Mouse (Mus musculus): ENCODE results near the gene Lasp1. TPM values are rescaled to one million over a fixed set of nuclear protein-coding genes. Genes with fewer than 3 reads are reported as not detected.
A peak's percentile ranks its signal among the peaks of the same experiment; 100 is the strongest.

Gene Lasp1
- polyA plus RNA-seq, 1 experiment from 2014 or later, result 138 TPM

DNA sequence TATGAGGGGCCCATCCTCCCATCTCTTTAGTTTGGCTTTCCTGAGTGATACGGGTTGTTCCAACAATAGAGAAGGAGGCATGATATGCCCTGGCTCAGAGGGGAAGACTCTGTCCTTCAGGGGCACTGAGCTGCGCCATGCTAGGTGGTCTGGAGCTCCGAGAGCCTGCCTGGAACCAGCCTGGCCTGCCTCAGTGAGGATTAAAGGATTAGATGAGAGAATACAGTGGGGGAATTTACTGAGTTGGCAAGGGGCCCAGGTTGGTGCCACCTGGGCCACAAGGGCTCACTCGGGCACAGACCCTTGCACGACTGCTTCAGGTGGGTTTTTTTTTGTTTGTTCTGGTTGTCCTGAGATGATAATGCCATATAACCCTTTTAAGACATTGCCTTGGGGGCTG lies 17.4 kb downstream of the Lasp1 start:
- 55% methylated on average over 5 of the region's 5 CpGs for WGBS
- no peaks in the 10 kb centered on the region for H3K9me3 ChIP-seq
- no peaks in the 10 kb centered on the region for H3K27me3 ChIP-seq
- peaks cover 93% of the 10 kb centered on the region for H3K36me3 ChIP-seq
- H3K4me2 ChIP-seq (replicated peaks), result no peak overlapping the region
- H3K4me3 ChIP-seq, result no peak overlapping the region
- no peak for ATAC-seq (ENCODE audit: low FRiP score, low read depth)
- no peak overlapping the region; the same call in 1 of the 2 replicates for H3K9ac ChIP-seq
- H3K27ac ChIP-seq, result 0 out of 2 replicates have a peak overlapping the region, but pooled peaks have one; percentile 0
- H3K4me1 ChIP-seq, result peaks cover 70% of the 10 kb centered on the region

DNA sequence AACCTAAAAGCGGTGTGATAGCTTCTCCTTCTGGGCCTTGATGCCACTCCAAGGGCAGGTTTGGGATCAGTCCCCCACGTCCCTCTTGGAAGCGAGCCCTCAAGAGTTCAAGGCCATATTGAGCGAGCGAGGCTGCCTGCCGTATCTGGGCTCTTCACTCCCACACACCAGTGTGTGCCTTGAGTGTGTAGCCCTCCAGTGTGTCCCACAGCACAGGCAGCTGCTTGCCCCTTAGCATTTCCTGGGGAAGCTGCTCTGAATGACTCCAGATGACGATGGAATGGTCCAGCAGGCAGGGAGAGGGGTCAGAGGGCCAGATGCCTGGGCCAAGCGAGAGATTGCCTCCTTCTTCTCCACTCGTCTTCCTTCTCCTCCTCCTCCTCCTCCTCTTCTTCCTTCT lies 18.1 kb downstream of the Lasp1 start:
- Histone ChIP-seq H3K4me3 (no peak overlapping the region), H3K27me3 (no peaks in the 10 kb centered on the region), H3K36me3 (peaks cover 95% of the 10 kb centered on the region), H3K4me2 (replicated peaks) (no peak overlapping the region), H3K27ac (peak overlapping the region; percentile 0; the same call in 1 of the 2 replicates), H3K4me1 (peaks cover 63% of the 10 kb centered on the region), H3K9ac (no peak overlapping the region; the same call in 1 of the 2 replicates), H3K9me3 (no peaks in the 10 kb centered on the region)
- no peak for ATAC-seq (ENCODE audit: low FRiP score, low read depth)
- WGBS, result 43% methylated on average over 9 of the region's 9 CpGs

DNA sequence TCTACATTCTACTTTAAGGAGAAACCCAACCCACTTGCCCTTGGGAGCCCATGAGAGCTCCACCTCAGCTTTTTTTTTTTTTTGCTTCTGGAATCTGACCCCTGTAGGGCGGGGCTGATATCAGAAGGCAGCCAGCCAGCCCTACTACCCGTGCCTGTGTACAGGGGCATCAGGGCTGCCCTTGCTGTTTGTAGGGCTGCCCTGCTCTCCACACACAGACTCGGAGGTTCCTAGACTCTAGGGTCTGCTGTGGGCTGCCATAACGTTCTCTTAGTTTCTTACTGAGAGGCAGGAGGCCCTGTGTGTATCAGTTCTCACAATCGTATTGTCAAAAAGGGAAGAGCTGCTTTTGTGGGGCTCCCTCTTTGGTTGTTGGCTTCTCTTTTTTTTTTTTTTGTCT lies 18.6 kb downstream of the Lasp1 start:
- Histone ChIP-seq H3K36me3 (peaks cover 95% of the 10 kb centered on the region), H3K27ac (no peak overlapping the region; the same call in 1 of the 2 replicates), H3K4me2 (replicated peaks) (no peak overlapping the region), H3K9ac (no peak overlapping the region), H3K4me3 (no peak overlapping the region), H3K27me3 (no peaks in the 10 kb centered on the region), H3K9me3 (no peaks in the 10 kb centered on the region), H3K4me1 (peaks cover 58% of the 10 kb centered on the region)
- ATAC-seq (ENCODE audit: low FRiP score, low read depth), result no peak
- WGBS, result 30% methylated on average over 5 of the region's 5 CpGs

DNA sequence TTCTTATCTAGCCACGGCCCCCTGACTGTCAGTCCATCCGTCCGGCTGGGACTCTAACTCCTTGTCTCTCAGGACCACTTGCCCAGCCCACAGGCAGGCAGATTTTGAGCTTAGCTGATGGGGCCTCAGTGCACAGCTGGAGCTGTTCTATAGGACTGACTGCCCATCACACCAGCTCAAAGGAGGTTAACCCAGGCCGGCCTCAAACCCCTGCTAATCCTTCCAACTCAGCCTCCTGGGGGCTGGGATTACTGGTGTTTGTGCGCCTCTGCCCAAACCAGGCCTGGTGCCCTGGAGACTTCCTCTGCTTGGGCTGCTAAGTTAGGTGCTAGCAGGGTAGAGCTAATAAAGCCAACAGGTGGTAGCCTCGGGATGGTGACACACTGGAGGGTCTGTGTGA lies 19.2 kb downstream of the Lasp1 start:
- Histone ChIP-seq H3K4me3 (no peak overlapping the region), H3K9me3 (no peaks in the 10 kb centered on the region), H3K4me2 (replicated peaks) (no peak overlapping the region), H3K27me3 (no peaks in the 10 kb centered on the region), H3K36me3 (peaks cover 95% of the 10 kb centered on the region), H3K27ac (no peak overlapping the region), H3K4me1 (peaks cover 52% of the 10 kb centered on the region), H3K9ac (0 out of 2 replicates have a peak overlapping the region, but pooled peaks have one; percentile 20)
- WGBS, result 43% methylated on average over 6 of the region's 6 CpGs
- no peak for ATAC-seq (ENCODE audit: low FRiP score, low read depth)

DNA sequence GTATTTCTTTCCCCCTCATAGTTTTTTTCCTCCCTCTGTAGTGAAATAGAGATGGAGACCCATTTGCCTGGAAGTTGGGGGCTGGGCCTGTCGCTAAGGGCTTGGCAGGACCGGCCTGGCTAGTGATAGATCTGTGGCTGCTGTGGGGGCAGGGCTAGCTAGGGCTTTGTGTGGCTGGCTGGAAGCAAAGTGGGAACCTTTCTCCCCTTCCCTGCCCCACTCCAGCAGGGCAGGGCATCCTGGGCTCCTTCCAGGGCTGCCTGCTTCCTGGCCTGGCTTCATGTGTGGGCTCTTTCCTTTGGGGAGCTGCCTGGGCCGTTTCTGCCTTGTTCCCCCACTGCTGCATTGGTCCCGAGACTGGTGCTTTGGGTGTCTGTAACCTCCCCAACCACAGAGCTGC lies 19.8 kb downstream of the Lasp1 start:
- ATAC-seq (ENCODE audit: low FRiP score, low read depth), result no peak
- H3K36me3 ChIP-seq, result peaks cover 94% of the 10 kb centered on the region
- peak overlapping the region; percentile 72; the same call in 1 of the 2 replicates for H3K27ac ChIP-seq
- peaks cover 46% of the 10 kb centered on the region for H3K4me1 ChIP-seq
- H3K4me3 ChIP-seq, result no peak overlapping the region
- H3K4me2 ChIP-seq (replicated peaks), result no peak overlapping the region
- peak overlapping the region; percentile 20; the same call in 1 of the 2 replicates for H3K9ac ChIP-seq
- 10% methylated on average over 4 of the region's 4 CpGs for WGBS
- H3K9me3 ChIP-seq, result no peaks in the 10 kb centered on the region
- no peaks in the 10 kb centered on the region for H3K27me3 ChIP-seq

DNA sequence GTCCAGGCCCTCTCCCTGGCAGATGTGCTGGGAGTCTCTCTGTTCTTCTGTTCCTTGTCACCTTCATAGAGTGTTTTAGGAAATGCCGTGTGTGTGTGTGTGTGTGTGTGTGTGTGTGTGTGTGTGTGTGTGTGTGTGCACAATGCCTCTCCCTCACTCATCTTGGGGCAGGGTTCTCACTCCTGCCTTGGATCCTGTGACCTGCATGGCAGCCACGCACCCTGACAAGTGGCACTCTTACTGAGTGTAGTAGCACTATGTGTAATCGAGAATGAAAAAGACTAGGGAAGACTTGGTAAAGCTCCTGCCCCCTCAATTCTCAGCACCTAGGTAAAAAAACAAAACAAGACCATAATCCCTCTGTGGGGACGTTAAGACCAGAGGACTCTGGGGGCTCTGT lies 20.3 kb downstream of the Lasp1 start:
- Histone ChIP-seq H3K36me3 (peaks cover 92% of the 10 kb centered on the region), H3K9me3 (no peaks in the 10 kb centered on the region), H3K27me3 (no peaks in the 10 kb centered on the region), H3K4me1 (peaks cover 45% of the 10 kb centered on the region), H3K4me2 (replicated peaks) (no peak overlapping the region), H3K27ac (no peak overlapping the region), H3K9ac (no peak overlapping the region), H3K4me3 (no peak overlapping the region)
- 52% methylated on average over 4 of the region's 4 CpGs for WGBS
- ATAC-seq (ENCODE audit: low FRiP score, low read depth), result no peak

DNA sequence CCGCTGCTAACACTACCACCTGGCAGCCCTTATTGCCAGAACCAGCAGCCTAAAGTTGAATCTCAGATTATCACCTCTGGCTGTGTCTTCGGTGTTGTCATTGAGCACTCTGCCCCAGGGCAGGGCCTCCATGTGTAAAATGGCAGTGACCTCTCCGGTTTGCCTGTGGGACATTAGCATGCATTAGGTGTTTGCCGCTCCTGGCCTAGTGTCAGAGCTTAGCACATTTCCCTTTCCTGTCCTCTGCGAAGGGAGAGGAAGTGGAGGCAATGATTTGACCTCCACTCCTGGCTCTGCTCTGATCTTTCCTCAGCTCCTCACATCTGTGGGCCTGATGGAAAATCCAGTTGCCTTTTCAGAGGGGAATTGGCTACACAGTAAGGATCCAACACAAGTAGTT lies 21.1 kb downstream of the Lasp1 start:
- Histone ChIP-seq H3K4me3 (no peak overlapping the region), H3K27ac (no peak overlapping the region), H3K9ac (no peak overlapping the region), H3K9me3 (no peaks in the 10 kb centered on the region), H3K4me2 (replicated peaks) (no peak overlapping the region), H3K27me3 (no peaks in the 10 kb centered on the region), H3K4me1 (peaks cover 45% of the 10 kb centered on the region), H3K36me3 (peaks cover 92% of the 10 kb centered on the region)
- WGBS, result 63% methylated on average over 5 of the region's 5 CpGs
- no peak for ATAC-seq (ENCODE audit: low FRiP score, low read depth)

DNA sequence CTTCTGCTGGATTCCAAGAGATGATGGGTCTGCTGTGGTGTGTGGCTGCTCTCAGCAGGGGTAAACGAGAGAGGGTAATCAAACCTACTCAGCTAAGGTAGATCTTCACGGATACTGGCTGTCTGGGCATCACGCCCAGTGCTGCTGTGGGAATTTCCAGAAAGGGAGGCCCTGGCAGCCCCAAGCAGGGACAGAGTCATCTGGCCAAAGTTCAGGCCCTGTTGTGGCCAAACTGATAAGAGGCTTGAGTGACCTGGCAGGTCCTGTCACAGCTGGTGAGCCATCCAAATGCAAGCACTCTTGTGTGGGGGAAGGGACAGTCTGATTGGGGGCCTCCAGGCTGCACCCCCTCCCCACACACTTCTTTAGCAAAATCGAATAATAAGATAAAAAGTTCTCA lies 22.0 kb downstream of the Lasp1 start:
- WGBS, result 71% methylated on average over 4 of the region's 4 CpGs
- no peak overlapping the region for H3K4me3 ChIP-seq
- H3K36me3 ChIP-seq, result peaks cover 92% of the 10 kb centered on the region
- H3K27me3 ChIP-seq, result no peaks in the 10 kb centered on the region
- H3K27ac ChIP-seq, result no peak overlapping the region
- H3K9ac ChIP-seq, result no peak overlapping the region
- ATAC-seq (ENCODE audit: low FRiP score, low read depth), result no peak
- H3K4me2 ChIP-seq (replicated peaks), result no peak overlapping the region
- H3K9me3 ChIP-seq, result no peaks in the 10 kb centered on the region
- peaks cover 36% of the 10 kb centered on the region for H3K4me1 ChIP-seq

DNA sequence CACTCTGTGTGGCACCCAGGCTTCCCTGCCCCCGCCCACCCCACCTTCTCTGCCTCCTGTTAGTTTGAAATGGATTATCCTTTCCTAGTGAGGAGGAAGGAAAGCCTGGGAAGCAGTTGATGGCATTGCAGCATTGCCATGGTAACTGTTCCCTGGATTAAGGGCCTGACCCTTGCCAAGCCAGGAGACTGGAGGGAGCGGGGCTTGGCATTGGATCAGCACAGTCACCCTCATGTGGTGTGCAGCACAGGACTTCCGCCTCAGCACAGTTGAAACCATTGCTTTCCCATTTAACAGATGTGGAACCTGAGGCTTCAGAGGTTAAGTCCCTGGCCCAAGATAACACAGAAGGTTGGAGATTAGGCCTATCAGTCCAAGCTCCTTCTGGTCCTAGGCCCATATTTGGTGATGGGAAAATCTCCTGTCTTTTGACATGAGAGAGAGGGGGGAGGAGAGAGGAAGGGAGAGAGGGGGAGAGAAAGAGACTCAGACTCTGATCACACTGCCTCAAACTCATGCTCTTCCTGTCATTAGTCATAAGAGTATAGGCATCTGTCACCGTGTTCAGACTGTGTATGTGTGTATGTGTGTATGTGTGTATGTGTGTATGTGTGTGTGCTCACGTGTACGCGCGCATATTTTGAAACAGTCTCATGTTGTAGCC lies 22.7 kb downstream of the Lasp1 start:
- peaks cover 92% of the 10 kb centered on the region for H3K36me3 ChIP-seq
- WGBS, result 93% methylated on average over 8 of the region's 8 CpGs
- peaks cover 29% of the 10 kb centered on the region for H3K4me1 ChIP-seq
- H3K9ac ChIP-seq, result no peak overlapping the region
- no peaks in the 10 kb centered on the region for H3K9me3 ChIP-seq
- H3K4me2 ChIP-seq (replicated peaks), result no peak overlapping the region
- H3K4me3 ChIP-seq, result no peak overlapping the region
- H3K27me3 ChIP-seq, result no peaks in the 10 kb centered on the region
- no peak for ATAC-seq (ENCODE audit: low FRiP score, low read depth)
- H3K27ac ChIP-seq, result no peak overlapping the region

DNA sequence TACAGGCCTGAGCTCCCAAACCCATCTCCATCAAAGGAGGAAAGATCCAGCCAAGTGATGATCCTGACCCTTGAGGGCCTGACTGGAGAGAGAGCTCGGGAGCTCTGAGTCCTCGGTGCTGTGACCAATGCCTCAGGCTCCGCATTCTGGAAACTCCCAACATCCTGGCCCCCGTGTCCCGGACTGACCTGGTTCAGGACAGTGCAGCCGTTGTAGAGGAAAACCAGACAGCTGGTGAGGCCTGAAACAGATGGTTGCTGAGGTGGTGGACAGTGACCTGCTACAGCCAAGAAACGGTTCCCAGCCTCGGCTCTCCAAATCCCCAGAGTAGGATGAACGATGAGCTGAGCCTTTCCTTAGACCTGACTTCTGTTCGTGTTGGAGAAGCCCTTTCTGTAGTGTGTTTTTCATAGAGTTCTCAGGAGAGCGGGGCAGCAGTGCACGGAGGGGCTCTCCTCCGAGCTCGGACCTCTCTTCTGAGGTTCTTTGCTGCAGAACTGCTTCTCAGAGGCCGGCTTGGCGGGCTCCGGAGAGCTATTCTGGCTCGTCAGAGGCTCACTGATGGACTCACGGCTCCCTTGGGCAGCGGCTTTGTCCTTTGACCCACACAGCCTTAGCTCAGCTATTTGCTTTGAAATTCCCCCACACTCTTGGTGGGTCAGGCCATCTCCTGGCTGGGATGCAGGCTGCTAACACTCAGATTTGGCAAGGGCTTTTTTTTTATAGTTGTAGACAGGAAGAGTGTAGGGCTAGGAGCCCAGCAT lies 24.2 kb downstream of the Lasp1 start:
- ATAC-seq (ENCODE audit: low FRiP score, low read depth), result no peak
- no peak overlapping the region for H3K4me3 ChIP-seq
- H3K36me3 ChIP-seq, result peaks cover 92% of the 10 kb centered on the region
- no peak overlapping the region for H3K27ac ChIP-seq
- no peaks in the 10 kb centered on the region for H3K27me3 ChIP-seq
- 79% methylated on average over 20 of the region's 20 CpGs for WGBS
- peaks cover 14% of the 10 kb centered on the region for H3K4me1 ChIP-seq
- H3K9me3 ChIP-seq, result no peaks in the 10 kb centered on the region
- no peak overlapping the region for H3K4me2 ChIP-seq (replicated peaks)
- H3K9ac ChIP-seq, result 0 out of 2 replicates have a peak overlapping the region, but pooled peaks have one; percentile 31

DNA sequence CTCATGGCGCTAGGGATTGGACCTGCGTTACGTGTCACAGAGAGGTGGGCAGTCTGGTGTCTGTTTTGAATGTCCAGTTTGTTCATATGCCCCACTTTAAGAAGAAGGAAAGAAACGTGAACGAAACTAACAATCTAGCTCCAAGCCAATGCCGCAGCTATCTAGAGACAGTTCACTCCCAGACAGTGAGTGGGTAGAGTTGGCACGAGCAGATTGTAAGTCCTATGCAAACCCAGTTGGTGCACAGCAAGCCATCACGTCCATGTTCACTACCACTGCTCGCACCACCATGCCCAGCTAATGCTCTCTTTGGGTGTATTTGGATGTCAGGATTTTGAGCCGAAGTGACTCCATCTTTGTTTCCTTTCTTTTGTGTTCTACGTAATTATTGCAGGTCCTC lies 25.4 kb downstream of the Lasp1 start:
- ATAC-seq (ENCODE audit: low FRiP score, low read depth), result no peak
- 96% methylated on average over 11 of the region's 11 CpGs for WGBS
- Histone ChIP-seq H3K9ac (no peak overlapping the region), H3K4me2 (replicated peaks) (no peak overlapping the region), H3K9me3 (no peaks in the 10 kb centered on the region), H3K4me1 (peaks cover 5% of the 10 kb centered on the region; the same call in 1 of the 2 replicates), H3K27ac (no peak overlapping the region), H3K4me3 (no peak overlapping the region), H3K27me3 (no peaks in the 10 kb centered on the region), H3K36me3 (peaks cover 91% of the 10 kb centered on the region)

DNA sequence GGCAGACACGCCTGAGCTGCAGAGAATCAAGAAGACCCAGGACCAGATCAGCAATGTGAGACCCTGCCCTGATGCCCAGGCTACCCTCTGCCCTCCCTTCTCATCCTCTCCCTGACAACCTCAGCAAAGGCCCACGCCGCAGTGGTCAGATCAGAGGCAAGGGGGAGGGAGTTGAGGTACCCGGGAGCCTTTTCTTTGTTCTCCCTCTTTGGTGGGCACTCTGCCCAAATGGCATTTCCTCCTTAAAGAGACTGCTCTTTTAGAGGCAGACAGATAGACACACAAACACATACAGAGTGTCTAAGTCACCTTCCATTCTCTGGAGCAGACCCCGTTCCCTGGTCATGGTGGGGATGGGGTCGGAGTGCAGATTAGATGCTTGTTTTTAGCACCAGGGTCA lies 26.1 kb downstream of the Lasp1 start:
- Histone ChIP-seq H3K4me3 (no peak overlapping the region), H3K36me3 (peaks cover 91% of the 10 kb centered on the region), H3K27ac (no peak overlapping the region), H3K4me2 (replicated peaks) (no peak overlapping the region), H3K9me3 (no peaks in the 10 kb centered on the region), H3K4me1 (peaks cover 2% of the 10 kb centered on the region; the same call in 1 of the 2 replicates), H3K9ac (no peak overlapping the region), H3K27me3 (no peaks in the 10 kb centered on the region)
- ATAC-seq (ENCODE audit: low FRiP score, low read depth), result no peak
- WGBS, result 69% methylated on average over 6 of the region's 6 CpGs
